Mouse (Mus musculus) lung, adult 10 weeks (tissue): ENCODE results near the gene Fam221a. TPM values are rescaled to one million over a fixed set of nuclear protein-coding genes. Genes with fewer than 3 reads are reported as not detected.

Experiments used
- polyA plus RNA-seq: library from polyadenylated mRNA; stranded (reverse); fragments of 350-450 nt; fragmentation: Illumina TruSeq; extraction: RNeasy Lipid Tissue Mini Kit (QIAGEN cat#74804); gene quantifications from one replicate; pipeline ENCODE4 v1.2.3, GENCODE M21; 2014; ENCODE audit warnings: low read depth, low replicate concordance; ENCODE audit not compliant: insufficient read depth

Fam221a gene
- polyA plus RNA-seq: 12.8 TPM

DNA sequence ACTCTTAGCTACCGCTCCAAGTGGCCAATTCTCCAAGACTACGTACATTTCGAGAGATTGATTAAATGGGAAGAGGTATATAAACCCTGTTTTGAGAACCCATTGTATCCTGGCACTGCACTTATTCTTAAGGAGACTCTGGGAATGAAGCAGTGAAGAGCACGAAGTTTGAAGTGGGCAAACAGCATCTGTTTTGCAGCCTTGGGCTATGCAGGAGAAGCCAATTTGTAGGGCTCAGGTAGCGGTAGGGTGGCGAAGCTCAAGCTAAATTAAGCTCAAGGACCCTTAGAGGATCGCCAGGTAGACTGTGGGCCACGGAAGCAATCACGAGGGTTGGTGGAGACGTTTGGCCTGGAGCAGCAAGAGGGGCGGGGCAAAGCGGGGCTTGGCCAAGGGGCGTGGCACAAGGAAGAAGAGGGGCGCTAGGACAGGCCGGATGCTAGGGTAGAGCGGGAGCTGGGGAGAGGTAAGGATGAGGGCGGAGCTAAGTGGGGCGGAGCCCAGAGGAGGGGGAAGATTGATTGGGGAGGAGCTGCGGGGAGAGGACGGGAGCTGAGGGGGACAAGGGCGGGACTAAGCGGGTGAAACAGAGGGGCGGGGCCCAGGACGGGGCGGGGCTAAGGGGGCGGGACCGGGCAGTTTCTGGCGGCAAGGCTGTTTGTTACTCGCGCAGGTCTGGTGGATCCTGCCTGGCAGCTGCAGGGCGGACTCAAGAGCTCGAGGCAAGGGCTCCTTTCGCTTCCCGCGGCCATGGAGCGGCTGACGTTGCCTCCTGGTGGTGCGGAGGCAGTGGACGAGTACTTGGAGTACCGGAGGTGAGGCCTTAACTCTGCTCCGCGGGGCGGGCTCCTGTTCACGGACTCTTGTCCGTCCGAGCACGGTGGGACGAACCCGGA lies at the start of gene Fam221a:
Gene Fam221a (plus strand): TSS at position 581 of the 896 bp plus-strand sequence.

DNA sequence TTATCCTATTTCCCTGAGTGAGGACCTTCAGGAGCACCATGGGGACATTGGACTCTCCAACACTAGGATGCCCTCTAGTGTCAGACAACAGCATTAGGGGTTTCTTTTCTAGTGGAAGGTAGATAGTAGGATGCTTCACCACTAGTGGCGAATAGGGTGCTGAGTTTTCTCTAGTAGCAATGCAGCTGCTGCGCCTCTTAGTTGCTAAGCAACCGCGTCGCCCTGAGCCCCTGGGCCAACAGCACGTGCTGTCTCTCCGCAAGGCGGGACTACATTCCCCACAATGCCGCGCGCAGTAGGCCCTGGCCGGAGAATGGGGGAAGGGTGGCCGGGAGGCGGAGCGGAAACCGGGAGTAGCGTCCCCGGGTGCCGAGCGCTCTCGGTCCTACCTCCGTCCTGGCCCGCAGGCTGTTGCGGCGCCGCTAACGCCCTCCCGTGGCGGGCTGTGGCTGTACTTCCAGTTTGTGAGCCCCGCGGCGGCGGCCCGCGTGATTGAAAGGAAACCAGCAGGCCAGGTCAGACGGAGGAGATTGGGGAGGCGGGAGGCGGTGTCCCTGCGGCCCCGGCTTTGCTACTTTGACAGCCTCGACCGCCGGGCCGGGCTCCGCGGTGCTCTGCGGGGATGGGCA lies 48.5 kb upstream of the Fam221a start, which contains the start of gene Ccdc126:
Gene Ccdc126 (plus strand): TSS at position 309 of the 629 bp plus-strand sequence.

DNA sequence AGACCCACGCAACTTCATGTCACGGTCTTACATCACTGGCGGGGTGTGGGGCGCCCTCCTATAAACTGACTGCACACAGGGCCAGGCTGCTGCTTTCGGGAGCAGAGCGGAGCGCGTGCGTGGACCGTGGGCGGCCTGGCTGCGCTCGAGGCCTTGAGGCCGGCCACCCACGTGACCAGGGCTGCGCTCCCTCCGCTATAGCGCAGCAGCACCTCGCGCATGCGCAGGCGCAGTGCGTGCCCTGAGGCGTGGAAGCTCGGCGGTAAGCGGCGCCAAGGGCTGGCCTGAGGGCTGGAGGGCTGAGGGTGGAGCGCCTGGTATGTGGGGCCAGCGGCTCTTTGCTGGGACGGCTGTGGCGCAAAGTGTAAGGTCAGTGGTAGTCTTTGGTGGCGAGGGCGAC lies 27.8 kb downstream of the Fam221a start, which contains the start of gene Stk31:
Gene Stk31 (plus strand): TSS at position 289 of the 400 bp plus-strand sequence.

Other genes starting within 250 kb of the Fam221a start
- gene Igf2bp3, start 152.8 kb upstream of the Fam221a start, polyA plus RNA-seq: not detected
- 77.4 TPM for gene Tra2a, start 103.7 kb upstream of the Fam221a start, polyA plus RNA-seq
- gene Ccdc126, start 48.5 kb upstream of the Fam221a start, polyA plus RNA-seq: 9.4 TPM
- gene Stk31, start 27.9 kb downstream of the Fam221a start, polyA plus RNA-seq: not detected